Mouse (Mus musculus): ENCODE measurements at regions not wholly inside any gene's neighbourhood (a gene's known extent, or its start where the extent isn't known, plus 50 kb on each side); places are given as distances from the start of the nearest gene placed in this dataset.

DNA sequence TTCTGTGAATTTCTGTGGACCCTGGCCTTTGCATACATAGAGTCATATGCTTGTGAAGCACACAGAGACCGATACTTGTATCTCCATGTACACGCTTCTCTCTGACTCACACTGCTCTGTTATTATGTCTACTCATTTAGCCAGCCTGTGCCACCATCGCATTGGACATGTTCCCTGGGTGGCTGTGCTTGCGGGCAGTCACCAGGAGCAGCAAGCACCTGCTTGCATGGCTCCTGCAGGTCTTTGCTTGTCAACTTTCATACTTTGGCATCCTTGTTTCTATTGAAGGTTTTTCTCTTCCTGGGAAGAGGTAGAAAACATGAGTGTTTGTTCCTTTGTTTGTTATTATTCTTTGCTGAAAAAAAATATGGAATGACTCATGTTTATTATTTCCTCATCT lies 136.1 kb upstream of the Ahr start:
- H3K36me3 ChIP-seq, result no peaks in the 10 kb centered on the region
- no peak overlapping the region for H3K27ac ChIP-seq
- no peak overlapping the region for H3K4me3 ChIP-seq
- no peak for ATAC-seq (ENCODE audit: insufficient number of reproducible peaks, insufficient read depth, low FRiP score, low TSS enrichment)
- no peak overlapping the region for H3K4me2 ChIP-seq (replicated peaks)
- H3K4me1 ChIP-seq, result no peaks in the 10 kb centered on the region
- no peaks in the 10 kb centered on the region for H3K27me3 ChIP-seq
- no peak overlapping the region for H3K9ac ChIP-seq
- H3K9me3 ChIP-seq, result no peaks in the 10 kb centered on the region
- 90% methylated on average over 4 of the region's 4 CpGs for WGBS

DNA sequence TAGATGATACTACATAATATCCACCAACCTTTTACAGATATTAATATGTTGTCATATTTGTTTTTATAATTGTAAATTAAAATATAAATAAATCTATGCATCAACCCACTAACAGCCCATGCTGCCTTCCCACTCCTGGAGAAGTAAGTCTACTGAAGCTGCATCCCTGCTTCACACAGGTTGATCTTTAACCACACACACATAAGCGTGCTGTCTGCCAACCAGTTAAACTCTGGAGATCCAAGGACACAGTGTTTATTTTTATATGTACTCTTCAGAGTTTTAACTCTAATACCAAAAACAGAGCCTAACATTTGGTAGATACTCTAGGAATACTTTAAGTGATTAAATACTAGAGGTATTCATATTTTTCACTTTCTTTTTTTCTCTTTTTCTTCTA lies 133.9 kb upstream of the Ahr start:
- H3K27me3 ChIP-seq, result no peaks in the 10 kb centered on the region
- no peak overlapping the region for H3K4me3 ChIP-seq
- no peaks in the 10 kb centered on the region for H3K4me1 ChIP-seq
- no peak for ATAC-seq (ENCODE audit: insufficient number of reproducible peaks, insufficient read depth, low FRiP score, low TSS enrichment)
- no peaks in the 10 kb centered on the region for H3K36me3 ChIP-seq
- H3K9ac ChIP-seq, result no peak overlapping the region
- WGBS, result 88% methylated on average over 1 of the region's 1 CpGs
- no peak overlapping the region for H3K27ac ChIP-seq
- H3K9me3 ChIP-seq, result no peaks in the 10 kb centered on the region
- no peak overlapping the region for H3K4me2 ChIP-seq (replicated peaks)

DNA sequence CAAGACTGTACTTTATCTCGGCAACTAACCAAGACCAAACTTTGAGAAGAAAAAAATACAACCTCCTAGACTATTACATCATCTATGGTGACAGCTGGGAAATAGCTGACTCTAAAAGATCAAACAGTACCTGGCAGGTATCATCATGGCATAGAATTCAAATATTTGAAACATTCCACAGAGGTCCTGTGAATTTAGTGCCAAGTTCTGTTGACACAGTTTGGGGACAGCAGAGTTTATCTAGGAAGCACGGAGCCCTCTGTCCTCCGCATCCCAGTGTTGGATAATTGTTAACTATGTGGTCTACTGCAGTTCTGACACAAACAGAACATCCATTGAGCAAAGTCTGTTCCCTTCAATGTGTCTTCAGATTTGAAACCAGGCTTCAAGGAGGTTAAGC lies 132.9 kb upstream of the Ahr start:
- H3K27me3 ChIP-seq, result no peaks in the 10 kb centered on the region
- no peak overlapping the region for H3K27ac ChIP-seq
- no peak overlapping the region for H3K4me2 ChIP-seq (replicated peaks)
- no peaks in the 10 kb centered on the region for H3K4me1 ChIP-seq
- 89% methylated on average over 3 of the region's 3 CpGs for WGBS
- no peak overlapping the region for H3K4me3 ChIP-seq
- H3K9me3 ChIP-seq, result no peaks in the 10 kb centered on the region
- no peak for ATAC-seq (ENCODE audit: insufficient number of reproducible peaks, insufficient read depth, low FRiP score, low TSS enrichment)
- H3K36me3 ChIP-seq, result no peaks in the 10 kb centered on the region
- H3K9ac ChIP-seq, result no peak overlapping the region

DNA sequence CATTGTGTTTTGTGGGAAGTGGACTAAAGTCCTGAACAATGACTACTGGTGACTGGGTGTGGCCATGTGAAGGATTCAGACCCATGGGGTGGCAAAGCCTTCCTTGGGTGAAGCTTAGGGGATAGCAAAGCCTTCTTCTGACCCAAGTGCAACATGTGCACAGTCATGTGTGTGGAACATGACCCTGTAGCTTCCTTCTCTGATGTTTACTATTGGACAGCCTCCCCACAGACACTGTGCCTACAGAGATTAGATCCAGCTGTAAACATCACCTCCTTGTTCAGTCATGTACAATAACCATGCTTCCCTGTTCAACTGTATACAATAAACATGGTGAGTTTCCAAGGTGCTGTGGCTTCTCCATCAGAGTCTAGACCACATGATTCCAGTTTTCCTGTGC lies 132.4 kb upstream of the Ahr start:
- no peak overlapping the region for H3K27ac ChIP-seq
- H3K4me1 ChIP-seq, result no peaks in the 10 kb centered on the region
- H3K36me3 ChIP-seq, result no peaks in the 10 kb centered on the region
- no peak overlapping the region for H3K9ac ChIP-seq
- no peak overlapping the region for H3K4me2 ChIP-seq (replicated peaks)
- no peaks in the 10 kb centered on the region for H3K9me3 ChIP-seq
- ATAC-seq (ENCODE audit: insufficient number of reproducible peaks, insufficient read depth, low FRiP score, low TSS enrichment), result no peak
- H3K4me3 ChIP-seq, result no peak overlapping the region
- no peaks in the 10 kb centered on the region for H3K27me3 ChIP-seq

DNA sequence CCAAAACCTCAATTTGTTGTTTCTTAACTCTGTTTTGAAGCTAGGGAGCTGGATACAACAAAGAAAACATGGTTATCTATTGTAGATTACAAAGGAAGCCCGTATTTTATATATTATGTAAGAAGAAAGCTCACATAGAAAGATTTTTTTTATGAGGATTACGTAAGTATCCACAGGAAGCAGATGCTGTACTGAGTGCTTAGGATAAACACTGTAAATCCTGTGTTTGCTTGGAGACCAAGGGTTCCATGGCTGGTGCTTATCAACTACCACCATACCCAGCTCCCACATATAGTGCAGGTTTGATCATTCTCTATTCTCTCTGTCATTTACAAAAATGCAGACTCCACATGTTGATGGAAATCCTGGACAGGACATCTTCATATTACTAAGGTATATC lies 131.2 kb upstream of the Ahr start:
- Histone ChIP-seq H3K9me3 (no peaks in the 10 kb centered on the region), H3K36me3 (no peaks in the 10 kb centered on the region), H3K9ac (no peak overlapping the region), H3K4me1 (no peaks in the 10 kb centered on the region), H3K27me3 (no peaks in the 10 kb centered on the region), H3K4me2 (replicated peaks) (no peak overlapping the region), H3K4me3 (no peak overlapping the region), H3K27ac (no peak overlapping the region)
- WGBS, result 81% methylated on average over 2 of the region's 2 CpGs
- ATAC-seq (ENCODE audit: insufficient number of reproducible peaks, insufficient read depth, low FRiP score, low TSS enrichment), result no peak

DNA sequence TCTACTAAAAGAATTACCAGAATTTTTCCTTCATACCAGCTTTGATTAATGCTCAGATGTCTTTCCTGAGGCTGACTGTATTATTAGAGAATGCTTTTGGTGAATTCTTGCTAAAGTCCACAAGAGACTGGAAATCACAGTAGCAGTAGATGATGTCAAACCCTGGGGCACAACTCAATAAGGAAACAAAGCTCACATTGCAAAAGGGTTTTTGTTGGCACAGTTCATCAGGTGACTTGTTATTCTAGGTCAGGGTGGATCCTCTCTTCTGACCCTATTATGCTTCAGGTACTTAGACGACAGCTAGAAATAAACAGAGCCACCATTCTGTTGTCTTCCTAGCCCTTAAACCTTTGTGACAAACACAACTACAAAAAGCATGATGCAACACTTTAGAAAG lies 128.2 kb upstream of the Ahr start:
- H3K9ac ChIP-seq, result no peak overlapping the region
- WGBS, result 83% methylated on average over 1 of the region's 1 CpGs
- ATAC-seq (ENCODE audit: insufficient number of reproducible peaks, insufficient read depth, low FRiP score, low TSS enrichment), result no peak

DNA sequence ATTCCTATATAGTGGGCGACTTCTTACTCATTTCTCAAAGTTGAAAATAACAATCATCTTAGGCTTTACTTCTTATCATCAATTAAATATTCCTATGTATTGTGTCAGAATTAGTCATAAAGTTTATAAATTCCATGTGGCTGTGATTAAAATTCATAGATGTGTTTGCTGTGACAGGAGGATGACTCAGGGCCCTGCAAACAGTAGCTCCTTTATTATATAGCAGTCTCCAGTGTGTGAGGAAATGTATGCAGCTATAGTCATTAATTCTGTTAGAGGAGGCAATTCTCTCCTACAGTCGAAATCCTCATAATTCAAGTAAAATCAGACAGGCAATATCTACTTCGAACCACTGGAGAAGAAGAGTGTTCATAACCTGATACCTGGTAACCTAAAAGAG lies 121.7 kb upstream of the Ahr start:
- Histone ChIP-seq H3K27ac (no peak overlapping the region), H3K4me2 (replicated peaks) (no peak overlapping the region), H3K27me3 (no peaks in the 10 kb centered on the region), H3K9ac (no peak overlapping the region), H3K9me3 (no peaks in the 10 kb centered on the region), H3K4me1 (no peaks in the 10 kb centered on the region), H3K36me3 (no peaks in the 10 kb centered on the region), H3K4me3 (no peak overlapping the region)
- 82% methylated on average over 3 of the region's 3 CpGs for WGBS
- ATAC-seq (ENCODE audit: insufficient number of reproducible peaks, insufficient read depth, low FRiP score, low TSS enrichment), result no peak

More for the DNA sequence above, 128.2 kb upstream of the Ahr start:
- no peak overlapping the region for H3K27ac ChIP-seq
- H3K9me3 ChIP-seq, result no peaks in the 10 kb centered on the region
- H3K4me3 ChIP-seq, result no peak overlapping the region
- no peaks in the 10 kb centered on the region for H3K27me3 ChIP-seq
- H3K36me3 ChIP-seq, result no peaks in the 10 kb centered on the region
- no peaks in the 10 kb centered on the region for H3K4me1 ChIP-seq
- no peak overlapping the region for H3K4me2 ChIP-seq (replicated peaks)

DNA sequence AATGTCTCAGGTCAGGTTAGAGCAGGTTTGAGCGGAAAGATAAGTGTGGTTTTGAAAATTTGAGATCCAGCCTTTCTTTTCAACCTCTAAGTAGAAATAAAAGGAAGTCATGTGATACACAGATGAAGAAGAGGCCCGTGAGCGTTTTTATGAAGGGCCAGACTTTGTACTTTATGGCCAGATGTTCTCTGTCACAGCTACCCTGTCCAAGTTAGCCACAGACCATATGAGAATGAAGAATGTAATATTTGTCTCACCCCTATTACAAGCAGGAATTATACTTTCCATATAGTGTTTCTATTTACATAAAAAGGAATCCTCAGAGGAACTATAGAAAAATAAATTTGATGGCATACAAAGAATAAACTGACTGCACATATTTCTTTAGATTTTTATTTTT lies 114.9 kb upstream of the Ahr start:
- WGBS, result 77% methylated on average over 3 of the region's 3 CpGs
- Histone ChIP-seq H3K27me3 (no peaks in the 10 kb centered on the region), H3K4me2 (replicated peaks) (no peak overlapping the region), H3K36me3 (no peaks in the 10 kb centered on the region), H3K4me3 (no peak overlapping the region), H3K9me3 (no peaks in the 10 kb centered on the region), H3K4me1 (no peaks in the 10 kb centered on the region), H3K9ac (no peak overlapping the region), H3K27ac (no peak overlapping the region)
- no peak for ATAC-seq (ENCODE audit: insufficient number of reproducible peaks, insufficient read depth, low FRiP score, low TSS enrichment)

DNA sequence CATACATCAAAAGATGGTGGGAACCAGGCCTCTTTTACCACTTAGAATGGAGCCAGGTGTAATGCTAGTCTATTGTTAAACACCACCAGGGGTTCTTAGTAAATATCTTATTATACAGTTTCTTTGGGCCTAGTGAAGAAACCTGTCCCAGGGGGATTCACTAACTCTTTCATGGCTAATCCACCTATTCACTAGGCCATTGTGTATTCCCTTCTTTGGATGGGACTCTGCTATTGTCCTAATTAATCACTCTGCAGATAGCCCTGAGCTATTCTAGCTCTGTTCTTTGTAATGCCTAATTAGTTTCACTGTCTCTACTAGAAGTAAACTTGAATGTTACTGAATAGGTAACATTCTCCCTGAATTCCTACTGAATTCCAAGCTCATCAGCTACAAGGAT lies 107.6 kb upstream of the Ahr start:
- ATAC-seq (ENCODE audit: insufficient number of reproducible peaks, insufficient read depth, low FRiP score, low TSS enrichment), result no peak
- H3K9ac ChIP-seq, result no peak overlapping the region
- no peak overlapping the region for H3K4me2 ChIP-seq (replicated peaks)
- no peaks in the 10 kb centered on the region for H3K4me1 ChIP-seq
- no peaks in the 10 kb centered on the region for H3K9me3 ChIP-seq
- no peaks in the 10 kb centered on the region for H3K27me3 ChIP-seq
- H3K27ac ChIP-seq, result no peak overlapping the region
- H3K36me3 ChIP-seq, result no peaks in the 10 kb centered on the region
- H3K4me3 ChIP-seq, result no peak overlapping the region

DNA sequence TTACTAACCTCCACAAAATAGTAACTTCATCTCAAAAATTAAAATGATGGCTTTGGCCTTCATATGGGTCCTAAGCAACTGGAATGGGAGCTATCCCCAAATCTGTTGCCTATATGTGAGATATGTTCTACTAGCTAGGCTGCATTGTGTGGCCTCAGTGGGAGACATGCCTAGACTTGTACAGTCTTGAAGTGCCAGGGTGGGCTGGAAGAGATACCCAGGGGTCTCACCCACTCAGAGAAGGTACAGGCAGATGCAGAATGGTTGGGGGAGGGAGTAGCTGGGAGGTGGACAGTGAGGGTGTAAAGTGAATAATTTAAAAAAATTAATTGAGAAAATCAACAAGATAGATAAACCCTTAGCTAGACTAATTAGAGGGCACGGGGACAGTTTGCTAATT lies 106.9 kb upstream of the Ahr start:
- Histone ChIP-seq H3K9ac (no peak overlapping the region), H3K27me3 (no peaks in the 10 kb centered on the region), H3K4me3 (no peak overlapping the region), H3K4me2 (replicated peaks) (no peak overlapping the region), H3K36me3 (no peaks in the 10 kb centered on the region), H3K9me3 (no peaks in the 10 kb centered on the region), H3K27ac (no peak overlapping the region), H3K4me1 (no peaks in the 10 kb centered on the region)
- ATAC-seq (ENCODE audit: insufficient number of reproducible peaks, insufficient read depth, low FRiP score, low TSS enrichment), result no peak
- 30% methylated on average over 1 of the region's 1 CpGs for WGBS

DNA sequence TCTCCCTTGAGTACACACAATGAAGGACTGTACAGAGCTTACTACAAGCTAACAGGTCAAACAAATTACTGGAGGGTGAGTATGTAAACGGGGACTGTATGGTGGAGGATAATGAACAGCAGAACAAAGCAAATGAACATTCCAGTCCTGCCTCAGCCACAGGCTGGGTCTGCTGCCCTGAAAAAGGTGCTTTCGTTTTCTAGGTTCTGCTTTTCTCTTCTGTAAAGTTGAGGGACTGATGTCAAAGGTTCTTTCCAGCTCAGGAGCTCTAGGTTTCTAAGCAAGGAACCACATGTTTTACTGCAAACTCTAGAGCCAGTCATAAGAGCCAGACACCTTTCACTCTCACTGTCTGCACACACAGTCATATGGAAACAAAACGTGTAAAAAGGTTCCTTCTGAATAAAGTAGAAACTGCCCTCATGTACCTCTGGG lies 106.1 kb upstream of the Ahr start:
- Histone ChIP-seq H3K27me3 (no peaks in the 10 kb centered on the region), H3K36me3 (no peaks in the 10 kb centered on the region), H3K9me3 (no peaks in the 10 kb centered on the region), H3K4me3 (no peak overlapping the region), H3K4me1 (no peaks in the 10 kb centered on the region), H3K9ac (no peak overlapping the region), H3K4me2 (replicated peaks) (no peak overlapping the region), H3K27ac (no peak overlapping the region)
- WGBS, result 55% methylated on average over 3 of the region's 3 CpGs
- no peak for ATAC-seq (ENCODE audit: insufficient number of reproducible peaks, insufficient read depth, low FRiP score, low TSS enrichment)

DNA sequence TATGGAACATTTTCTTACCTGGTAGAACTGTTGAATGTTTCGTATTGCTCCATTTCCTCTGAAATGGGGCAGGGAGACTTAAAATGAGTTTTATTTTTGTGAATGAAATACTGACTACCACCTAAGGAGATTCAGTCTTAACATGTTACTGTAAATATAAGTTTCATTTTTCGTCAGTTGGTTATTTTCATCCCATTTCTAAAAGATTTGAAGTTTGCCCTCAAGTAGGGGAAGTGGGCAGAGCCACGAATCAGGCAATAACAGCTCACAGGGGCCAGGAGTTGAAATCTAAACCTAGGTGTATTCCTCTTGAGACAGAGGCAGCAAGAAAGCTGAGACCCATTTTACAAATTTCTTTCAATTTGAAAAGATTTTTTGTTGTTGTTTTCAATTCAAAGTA lies 88.6 kb upstream of the Ahr start:
- no peaks in the 10 kb centered on the region for H3K36me3 ChIP-seq
- no peak for ATAC-seq (ENCODE audit: insufficient number of reproducible peaks, insufficient read depth, low FRiP score, low TSS enrichment)
- no peaks in the 10 kb centered on the region for H3K27me3 ChIP-seq
- H3K4me3 ChIP-seq, result no peak overlapping the region
- WGBS, result 68% methylated on average over 3 of the region's 3 CpGs
- H3K27ac ChIP-seq, result no peak overlapping the region
- no peak overlapping the region for H3K9ac ChIP-seq
- H3K4me2 ChIP-seq (replicated peaks), result no peak overlapping the region
- no peaks in the 10 kb centered on the region for H3K4me1 ChIP-seq
- H3K9me3 ChIP-seq, result no peaks in the 10 kb centered on the region

DNA sequence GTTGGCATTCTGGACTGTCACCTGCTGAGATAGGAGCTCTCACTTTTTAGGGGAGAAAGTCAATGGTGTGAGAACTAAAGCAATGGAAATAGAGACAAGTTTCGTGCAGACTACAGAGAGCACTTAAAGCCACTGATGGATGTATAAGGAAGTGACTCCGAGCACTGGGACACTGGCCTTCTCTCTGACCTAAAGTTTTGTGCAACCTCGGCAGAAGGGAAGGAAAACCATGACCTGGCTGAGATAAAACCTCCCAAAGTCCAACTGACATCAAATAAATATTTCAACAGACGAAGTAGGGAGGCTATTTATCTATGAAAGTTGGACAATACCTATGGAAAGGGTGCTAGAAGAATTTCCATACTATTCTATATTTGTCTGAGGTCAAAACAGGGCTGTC lies 80.0 kb upstream of the Ahr start:
- ATAC-seq (ENCODE audit: insufficient number of reproducible peaks, insufficient read depth, low FRiP score, low TSS enrichment), result no peak
- 84% methylated on average over 4 of the region's 4 CpGs for WGBS
- no peaks in the 10 kb centered on the region for H3K36me3 ChIP-seq
- no peaks in the 10 kb centered on the region for H3K27me3 ChIP-seq
- no peak overlapping the region for H3K4me3 ChIP-seq
- H3K4me2 ChIP-seq (replicated peaks), result no peak overlapping the region
- no peak overlapping the region for H3K9ac ChIP-seq
- no peaks in the 10 kb centered on the region for H3K9me3 ChIP-seq
- H3K27ac ChIP-seq, result no peak overlapping the region
- H3K4me1 ChIP-seq, result no peaks in the 10 kb centered on the region
